10 mouse cellular contexts compared by ENCODE assay signal in genomic region chr5:114579714-114580357, GRCm38 (mm10). TPM values are rescaled to one million over a fixed set of nuclear protein-coding genes. Genes with fewer than 3 reads are reported as not detected.
DNase-seq lines count a peak whose midpoint lies in the region; ATAC-seq and TF ChIP-seq lines count a peak whose summit lies in the region.
"Had no signal": no experiment of that assay in that cellular context is flagged by ENCODE, and none has a peak within 500 bp of the region (broad histone marks: within the 10 kb centered on the region; RNA-seq: fewer than 3 reads in every experiment).

No protein-coding gene starts in this region.

- no peak overlapping the region for H3K27ac ChIP-seq in hindbrain, postnatal 0 days
- H3K27ac ChIP-seq: embryonic facial prominence, embryonic 12.5 days; limb, embryonic 15.5 days had no signal

- H3K27me3 ChIP-seq in hindbrain, postnatal 0 days (ENCODE audit: insufficient read depth, low read length): no peaks in the 10 kb centered on the region

- no peak overlapping the region for H3K4me3 ChIP-seq in hindbrain, postnatal 0 days (ENCODE audit: low read length)
- H3K4me3 ChIP-seq: embryonic facial prominence, embryonic 12.5 days; limb, embryonic 15.5 days had no signal

- H3K9ac ChIP-seq in hindbrain, postnatal 0 days (replicated peaks; ENCODE audit: low read length): no peak overlapping the region
- H3K9ac ChIP-seq: embryonic facial prominence, embryonic 12.5 days; limb, embryonic 15.5 days had no signal

- H3K4me2 ChIP-seq in hindbrain, postnatal 0 days (ENCODE audit: low read depth, low read length): no peak overlapping the region
- H3K4me2 ChIP-seq: embryonic facial prominence, embryonic 12.5 days; limb, embryonic 15.5 days had no signal

- no peak for TF ChIP-seq CTCF in hindbrain, postnatal 0 days (IDR thresholded peaks at IDR 0.05; ENCODE audit: low read depth)

- peaks cover 22% of the 10 kb centered on the region for H3K4me1 ChIP-seq in hindbrain, postnatal 0 days (ENCODE audit: insufficient read depth, low read length)

- ATAC-seq in cerebellum, adult (ENCODE audit: insufficient number of reproducible peaks, low FRiP score, low TSS enrichment): no peak
- ATAC-seq in hindbrain, postnatal 0 days: peak; percentile 67; the same call in 1 of the 2 replicates

- no peaks in the 10 kb centered on the region for H3K9me3 ChIP-seq in hindbrain, postnatal 0 days (ENCODE audit: low read length)
- H3K9me3 ChIP-seq: embryonic facial prominence, embryonic 12.5 days; limb, embryonic 15.5 days had no signal

- H3K36me3 ChIP-seq in hindbrain, postnatal 0 days (ENCODE audit: insufficient read depth, low read length): no peaks in the 10 kb centered on the region
- H3K36me3 ChIP-seq: embryonic facial prominence, embryonic 12.5 days; limb, embryonic 15.5 days had no signal

- peak; percentile 50 to 70 for DNase-seq in cerebellum, postnatal 10 days
- peak; percentile 81 for DNase-seq in Muller cell, postnatal 12 days (ENCODE audit: inconsistent ontology term)
- peak; percentile 55 for DNase-seq in hindbrain, postnatal 0 days (ENCODE audit: low spot score)
- DNase-seq in mesoderm, embryonic 11.5 days (ENCODE audit: low read depth, low spot score): peak; percentile 60
- no peak for DNase-seq in ovary, postnatal 14 days (ENCODE audit: low spot score)
- DNase-seq in heart, adult 8-10 months (ENCODE audit: low spot score): no peak
- DNase-seq in heart, adult 9 months (ENCODE audit: low spot score in 2 of 2): no peak

- 57% methylated on average over 8 of the region's 8 CpGs for WGBS in hindbrain, postnatal 0 days

RNA-seq across cellular contexts. Expression of gene Fam222a, which starts 12.0 kb away (rescaled TPM):
- 11.7 and 15.1 TPM in 2 replicates for total RNA-seq in hindbrain, postnatal 0 days (2014; rRNA removed)
- 2.8 and 2.9 TPM in 2 replicates for polyA plus RNA-seq in hindbrain, postnatal 0 days (2015; fragmentation: Nextera tagmentation; extraction: Ambion mirVana)
- 1 to 10 TPM; 1.2 to 2.4 (median 1.7) TPM for total RNA-seq in heart, adult 8-10 months (2022)

Comparison
In these comparisons a context has a peak if more than half of its experiments do, and no peak if none do; other contexts are left out.
1. DNase-seq: peak in cerebellum, postnatal 10 days (2 of 2), Muller cell, postnatal 12 days (single experiment), hindbrain, postnatal 0 days (single experiment) and mesoderm, embryonic 11.5 days (single experiment); none in ovary, postnatal 14 days (single experiment), heart, adult 8-10 months (single experiment) and heart, adult 9 months (0 of 2).